Mouse (Mus musculus) limb, embryonic 15.5 days (tissue): Measurements from ENCODE around the gene Gm13090. TPM values are rescaled to one million over a fixed set of nuclear protein-coding genes. Genes with fewer than 3 reads are reported as not detected.

Experiments
- ATAC-seq: fragments of 200-750 bp; cut with Nextera tagmentation; 2 replicates; pipeline ENCODE4 v1.8.0; 2017; ENCODE audit warnings: low read depth, moderate TSS enrichment; ENCODE audit not compliant: insufficient number of reproducible peaks, low FRiP score, low TSS enrichment
- H3K27ac ChIP-seq: fragments of 300-500 bp; sonication (generic); 2 replicates; pipeline ENCODE4 v1.5.1; 2015; ENCODE audit warnings: moderate library complexity, mild to moderate bottlenecking, inconsistent platforms
- H3K27me3 ChIP-seq: fragments of 300-500 bp; sonication (generic); 2 replicates; pipeline ENCODE4 v1.6.1; 2015; ENCODE audit warnings: inconsistent platforms
- H3K36me3 ChIP-seq: fragments of 300-500 bp; sonication (generic); 2 replicates; pipeline ENCODE4 v1.6.1; 2015; ENCODE audit warnings: inconsistent platforms
- H3K4me1 ChIP-seq: fragments of 300-500 bp; sonication (generic); 2 replicates; pipeline ENCODE4 v1.6.1; 2015; ENCODE audit warnings: inconsistent platforms
- H3K4me2 ChIP-seq: fragments of 300-500 bp; sonication (generic); 2 replicates; pipeline ENCODE4 v1.6.1; 2015; ENCODE audit warnings: mild to moderate bottlenecking, inconsistent platforms
- H3K4me3 ChIP-seq: fragments of 300-500 bp; sonication (generic); 2 replicates; pipeline ENCODE4 v1.5.1; 2015; ENCODE audit warnings: mild to moderate bottlenecking, inconsistent platforms
- H3K9ac ChIP-seq: fragments of 300-500 bp; sonication (generic); 2 replicates; pipeline ENCODE4 v1.6.1; 2015; ENCODE audit warnings: inconsistent platforms
- H3K9me3 ChIP-seq: fragments of 300-500 bp; sonication (generic); 2 replicates; pipeline ENCODE4 v1.6.1; 2016; ENCODE audit warnings: inconsistent platforms
- WGBS: fragments of 180-500 bp; shearing (Covaris S2); methylation state at CpG from one replicate; pipeline ENCODE4 v1.1.7; 2015; 5-methylcytosine and 5-hydroxymethylcytosine counted together
- polyA plus RNA-seq: library from polyadenylated mRNA; unstranded; fragments of >200 nt; fragmentation: Nextera tagmentation; extraction: Ambion mirVana; gene quantifications from 2 replicates; pipeline ENCODE4 v1.2.1, GENCODE M21; 2015

The Gm13090 gene
- polyA plus RNA-seq, 1 experiment from 2014 or later: not detected

DNA sequence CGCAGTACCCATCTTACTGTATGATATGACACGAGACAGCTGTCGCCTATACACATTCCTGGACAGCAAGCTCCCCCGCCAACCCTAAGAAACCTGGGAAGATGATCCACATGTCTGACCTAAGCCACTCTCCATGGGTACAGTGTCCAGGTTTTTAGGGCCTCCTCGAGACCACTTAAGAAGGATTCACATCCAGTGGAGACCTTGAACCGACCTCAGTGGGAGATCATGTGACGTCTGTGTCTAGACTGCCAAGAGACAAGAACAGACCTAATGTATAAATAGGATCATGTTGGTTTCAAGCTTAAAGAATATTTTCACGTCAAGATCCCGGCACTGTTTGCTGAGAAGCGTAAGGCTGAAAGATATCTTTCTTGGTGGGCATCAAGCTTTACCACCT is 14.8 kb downstream of the Gm13090 start:
- Histone ChIP-seq H3K4me2 (no peak overlapping the region), H3K9me3 (no peaks in the 10 kb centered on the region), H3K9ac (no peak overlapping the region), H3K36me3 (no peaks in the 10 kb centered on the region), H3K4me3 (no peak overlapping the region), H3K27me3 (peaks cover 28% of the 10 kb centered on the region), H3K4me1 (peaks cover 14% of the 10 kb centered on the region), H3K27ac (no peak overlapping the region)
- no peak for ATAC-seq
- WGBS: 84% methylated on average over 10 of the region's 10 CpGs

DNA sequence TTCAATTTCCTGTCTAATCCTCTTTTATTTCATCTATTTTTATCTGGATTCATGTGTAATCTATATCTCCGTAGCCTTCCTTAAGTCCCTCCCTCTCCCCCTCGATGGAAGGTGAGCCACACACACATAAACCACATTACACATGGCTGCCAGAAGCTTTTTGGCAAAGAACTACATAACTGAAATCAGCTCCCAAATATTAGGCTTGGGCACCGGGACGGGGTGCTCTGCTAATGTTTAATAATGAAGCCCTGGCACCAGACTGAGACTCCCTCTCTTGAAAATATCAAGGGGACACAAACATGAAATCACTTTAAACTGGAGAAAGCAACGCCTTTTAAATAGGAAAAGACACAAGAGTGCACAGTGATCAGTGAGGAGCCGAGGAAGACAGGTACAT is 16.5 kb downstream of the Gm13090 start:
- Histone ChIP-seq H3K27me3 (peaks cover 45% of the 10 kb centered on the region), H3K36me3 (no peaks in the 10 kb centered on the region), H3K9ac (no peak overlapping the region), H3K4me2 (no peak overlapping the region), H3K9me3 (no peaks in the 10 kb centered on the region), H3K4me1 (peaks cover 14% of the 10 kb centered on the region), H3K27ac (no peak overlapping the region), H3K4me3 (no peak overlapping the region)
- 54% methylated on average over 6 of the region's 6 CpGs for WGBS
- ATAC-seq: no peak

DNA sequence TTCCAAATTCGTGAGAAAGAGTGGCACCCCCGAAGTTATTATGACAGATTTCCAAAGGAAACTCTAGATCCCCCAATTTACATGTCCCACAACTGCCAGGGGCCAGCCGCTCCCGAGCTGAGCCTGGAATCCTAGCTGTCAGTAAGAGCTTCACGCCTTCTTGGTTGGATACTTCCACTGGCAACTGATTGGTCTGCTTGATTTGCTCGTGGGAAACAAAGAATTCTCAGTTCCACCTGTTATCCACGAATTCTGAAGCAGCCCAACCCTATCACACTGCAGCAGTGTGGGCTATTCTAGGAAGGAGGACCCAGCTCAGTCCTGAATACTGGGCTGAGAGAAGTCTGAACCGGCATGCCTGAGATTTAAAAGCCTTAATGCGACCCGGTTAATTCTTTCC is 17.1 kb downstream of the Gm13090 start:
- Histone ChIP-seq H3K27me3 (peaks cover 49% of the 10 kb centered on the region), H3K4me1 (peaks cover 14% of the 10 kb centered on the region), H3K9ac (no peak overlapping the region), H3K4me3 (no peak overlapping the region), H3K27ac (no peak overlapping the region), H3K9me3 (no peaks in the 10 kb centered on the region), H3K4me2 (no peak overlapping the region), H3K36me3 (no peaks in the 10 kb centered on the region)
- no peak for ATAC-seq
- 40% methylated on average over 10 of the region's 10 CpGs for WGBS

DNA sequence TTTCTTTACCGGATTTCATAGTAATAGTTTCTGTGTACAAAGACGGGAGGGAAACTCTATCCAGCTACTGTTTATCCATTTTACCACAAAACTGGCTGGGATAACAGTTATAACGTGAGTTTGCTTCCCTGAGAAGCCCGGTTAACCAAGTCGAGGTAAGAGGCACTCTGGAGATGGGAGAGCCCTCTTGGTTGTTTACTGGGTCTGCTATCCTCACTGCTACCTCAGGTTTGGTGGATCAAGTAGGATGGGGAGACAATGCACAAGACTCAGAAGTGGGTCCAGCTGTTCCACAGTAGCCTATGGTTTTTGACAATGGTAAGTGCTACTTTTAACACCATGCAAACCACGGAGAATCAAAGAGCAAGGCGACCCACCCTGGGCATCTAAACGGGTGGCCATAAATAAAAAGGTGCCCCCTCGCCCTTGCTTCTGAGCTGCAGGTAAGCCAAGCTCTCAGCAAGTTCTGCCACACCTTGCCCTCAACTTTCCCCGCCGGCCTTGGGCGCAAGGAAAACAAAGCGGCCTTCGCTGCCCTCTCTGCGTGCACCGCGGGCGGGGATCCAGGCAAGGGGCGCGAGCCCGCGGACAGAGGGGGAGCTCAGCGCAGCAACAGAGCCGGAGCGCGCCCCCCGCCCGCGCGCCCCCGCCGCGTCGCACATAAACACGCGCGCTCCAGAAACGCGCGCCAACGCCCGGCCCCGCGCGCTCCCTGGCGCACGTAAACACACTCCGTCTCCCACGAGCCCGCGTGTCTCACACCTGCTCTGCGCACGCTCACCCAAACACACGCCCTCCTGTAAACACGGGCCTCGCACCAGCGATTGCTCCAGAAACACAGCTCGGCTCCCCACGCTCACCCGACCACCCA is 18.0 kb downstream of the Gm13090 start:
- Histone ChIP-seq H3K4me3 (peak overlapping the region; percentile 69), H3K27ac (no peak overlapping the region), H3K9me3 (no peaks in the 10 kb centered on the region), H3K4me2 (peak overlapping the region; percentile 99), H3K9ac (peak overlapping the region; percentile 44), H3K27me3 (peaks cover 53% of the 10 kb centered on the region), H3K36me3 (no peaks in the 10 kb centered on the region), H3K4me1 (peaks cover 14% of the 10 kb centered on the region)
- ATAC-seq: no peak
- 3% methylated on average over 59 of the region's 60 CpGs for WGBS

DNA sequence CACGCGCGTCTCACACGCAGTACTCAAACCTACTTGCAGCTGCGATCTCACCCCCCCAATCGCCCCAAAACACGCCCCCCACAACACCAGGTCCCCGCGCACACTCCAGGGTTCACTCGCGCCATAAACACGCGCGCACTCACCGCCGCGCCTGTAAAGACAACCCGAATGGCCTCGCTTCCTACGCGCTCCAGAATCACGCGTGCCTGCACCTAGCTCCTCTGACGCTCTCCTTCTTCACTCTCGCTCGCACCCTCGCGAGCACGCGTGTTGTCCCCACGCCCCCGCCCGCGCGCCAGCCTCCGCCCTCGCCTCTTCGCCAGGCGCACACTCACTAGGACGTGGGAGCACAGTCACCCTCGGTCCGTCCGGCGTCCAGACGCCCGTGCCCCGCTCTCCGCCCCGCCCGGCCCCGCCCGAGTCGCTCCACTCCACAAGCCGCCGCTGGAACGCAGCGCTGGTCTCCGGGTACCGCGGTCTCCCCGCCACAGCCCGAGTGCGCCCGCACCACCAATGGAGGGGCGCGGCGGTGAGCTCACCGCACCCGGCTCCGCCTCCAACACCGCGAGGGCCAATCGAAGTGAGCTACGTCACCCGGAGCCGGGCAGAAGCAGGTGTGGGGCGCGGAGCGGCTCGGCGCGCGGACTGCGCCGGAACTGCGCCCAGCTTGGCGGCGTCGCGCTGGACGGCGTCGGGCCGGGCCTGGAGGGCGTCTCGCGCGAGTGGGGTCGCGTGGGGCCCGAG is 18.8 kb downstream of the Gm13090 start:
- Histone ChIP-seq H3K27me3 (peaks cover 53% of the 10 kb centered on the region), H3K4me3 (peak overlapping the region; percentile 69), H3K36me3 (no peaks in the 10 kb centered on the region), H3K9ac (peak overlapping the region; percentile 44), H3K27ac (no peak overlapping the region), H3K4me1 (peaks cover 14% of the 10 kb centered on the region), H3K9me3 (no peaks in the 10 kb centered on the region), H3K4me2 (peak overlapping the region; percentile 99)
- peak; percentile 95 for ATAC-seq
- WGBS: under 1% methylated on average over 98 of the region's 101 CpGs

DNA sequence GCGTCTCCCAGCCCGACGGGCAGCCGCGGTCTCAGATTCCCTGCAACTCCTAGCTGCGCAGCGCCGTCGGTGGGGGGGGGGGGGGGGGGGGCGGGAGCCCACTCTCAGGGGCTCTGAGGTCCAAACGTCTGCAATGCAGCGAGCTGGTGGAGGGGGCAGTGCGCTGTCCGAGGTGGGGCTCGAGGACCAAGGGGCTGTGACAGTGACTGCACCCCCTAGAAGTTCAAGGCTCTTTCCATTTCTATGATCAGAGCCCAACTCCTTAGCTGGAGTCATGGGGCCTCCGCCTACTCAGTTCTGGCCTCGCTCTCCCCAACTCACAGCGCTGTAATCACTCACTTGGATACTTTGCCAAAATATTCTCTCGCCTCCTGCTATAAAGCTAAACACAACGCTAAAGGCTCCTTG is 19.5 kb downstream of the Gm13090 start:
- H3K36me3 ChIP-seq: no peaks in the 10 kb centered on the region
- H3K9ac ChIP-seq: peak overlapping the region; percentile 40
- WGBS: 3% methylated on average over 20 of the region's 20 CpGs
- peak overlapping the region; percentile 99 for H3K4me2 ChIP-seq
- ATAC-seq: no peak
- H3K9me3 ChIP-seq: no peaks in the 10 kb centered on the region
- peaks cover 14% of the 10 kb centered on the region for H3K4me1 ChIP-seq
- peak overlapping the region; percentile 69 for H3K4me3 ChIP-seq
- H3K27ac ChIP-seq: no peak overlapping the region
- H3K27me3 ChIP-seq: peaks cover 53% of the 10 kb centered on the region

DNA sequence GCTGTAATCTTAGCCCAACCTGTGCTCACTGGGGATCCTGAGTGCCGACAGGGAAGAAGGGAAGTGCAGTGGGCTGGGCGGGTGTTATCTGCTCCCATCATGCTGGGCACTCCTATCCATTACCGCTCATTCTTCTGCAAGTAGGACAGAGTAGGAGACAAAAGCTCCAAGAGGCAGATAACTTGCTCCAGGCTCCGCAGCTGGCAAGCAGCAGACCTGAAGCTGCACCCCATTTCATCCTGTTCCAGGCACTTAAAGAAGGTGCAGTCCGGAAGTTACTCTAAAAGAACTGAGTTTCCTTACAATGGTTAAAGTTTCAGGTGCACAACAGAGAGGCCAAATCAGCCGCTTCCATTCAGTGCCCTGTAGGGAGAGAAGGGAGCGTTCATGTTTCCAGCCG is 21.9 kb downstream of the Gm13090 start:
- Histone ChIP-seq H3K9ac (no peak overlapping the region), H3K9me3 (no peaks in the 10 kb centered on the region), H3K4me1 (peaks cover 14% of the 10 kb centered on the region), H3K4me2 (no peak overlapping the region), H3K4me3 (no peak overlapping the region), H3K27ac (no peak overlapping the region), H3K36me3 (no peaks in the 10 kb centered on the region), H3K27me3 (peaks cover 48% of the 10 kb centered on the region)
- WGBS: 65% methylated on average over 8 of the region's 8 CpGs
- no peak for ATAC-seq

DNA sequence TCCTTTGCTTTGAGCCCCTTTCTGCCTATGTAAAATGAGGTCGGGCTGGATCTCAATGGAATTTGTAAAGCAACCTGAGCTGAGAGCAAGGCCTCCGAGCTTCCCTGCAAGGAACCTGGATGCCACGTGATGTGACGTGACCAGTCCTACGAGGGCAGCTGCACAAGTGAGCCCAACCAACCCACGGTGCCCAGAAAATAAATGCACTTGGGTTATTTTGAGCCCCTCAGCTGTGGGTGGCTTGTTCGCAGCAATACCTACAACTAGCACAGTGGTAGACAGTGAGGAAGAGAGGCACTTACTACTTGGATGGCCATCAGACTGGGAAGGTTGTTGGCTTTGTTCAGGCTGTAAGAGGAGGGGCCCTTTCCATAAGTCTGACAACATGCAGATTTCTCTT is 25.2 kb downstream of the Gm13090 start:
- ATAC-seq: no peak

DNA sequence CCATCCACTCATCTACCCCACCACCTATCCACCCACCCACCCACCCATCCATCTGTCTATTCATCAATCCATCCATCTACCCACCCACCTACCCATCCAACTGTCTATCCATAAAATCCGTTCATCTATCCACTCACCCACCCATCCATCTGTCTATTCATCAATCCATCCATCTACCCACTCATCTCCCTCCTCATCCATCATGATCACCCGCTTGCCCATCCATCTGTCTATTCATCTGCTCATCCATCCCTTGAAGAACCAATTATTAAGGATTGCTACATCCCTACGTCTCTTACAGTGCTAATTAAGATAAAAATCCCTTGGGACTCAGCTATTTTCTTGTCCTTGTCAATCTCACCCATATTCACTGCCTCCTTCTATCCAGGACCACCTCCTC is 29.5 kb downstream of the Gm13090 start:
- H3K9me3 ChIP-seq: no peaks in the 10 kb centered on the region
- H3K27ac ChIP-seq: no peak overlapping the region
- no peaks in the 10 kb centered on the region for H3K36me3 ChIP-seq
- no peaks in the 10 kb centered on the region for H3K27me3 ChIP-seq
- H3K4me3 ChIP-seq: no peak overlapping the region
- no peak for ATAC-seq
- H3K9ac ChIP-seq: no peak overlapping the region
- H3K4me1 ChIP-seq: no peaks in the 10 kb centered on the region
- H3K4me2 ChIP-seq: no peak overlapping the region
- 86% methylated on average over 3 of the region's 3 CpGs for WGBS

More for the DNA sequence above, 25.2 kb downstream of the Gm13090 start:
- Histone ChIP-seq H3K36me3 (no peaks in the 10 kb centered on the region), H3K4me2 (no peak overlapping the region), H3K9ac (no peak overlapping the region), H3K27me3 (peaks cover 21% of the 10 kb centered on the region), H3K4me3 (no peak overlapping the region), H3K9me3 (no peaks in the 10 kb centered on the region), H3K27ac (no peak overlapping the region), H3K4me1 (no peaks in the 10 kb centered on the region)
- 83% methylated on average over 7 of the region's 7 CpGs for WGBS

DNA sequence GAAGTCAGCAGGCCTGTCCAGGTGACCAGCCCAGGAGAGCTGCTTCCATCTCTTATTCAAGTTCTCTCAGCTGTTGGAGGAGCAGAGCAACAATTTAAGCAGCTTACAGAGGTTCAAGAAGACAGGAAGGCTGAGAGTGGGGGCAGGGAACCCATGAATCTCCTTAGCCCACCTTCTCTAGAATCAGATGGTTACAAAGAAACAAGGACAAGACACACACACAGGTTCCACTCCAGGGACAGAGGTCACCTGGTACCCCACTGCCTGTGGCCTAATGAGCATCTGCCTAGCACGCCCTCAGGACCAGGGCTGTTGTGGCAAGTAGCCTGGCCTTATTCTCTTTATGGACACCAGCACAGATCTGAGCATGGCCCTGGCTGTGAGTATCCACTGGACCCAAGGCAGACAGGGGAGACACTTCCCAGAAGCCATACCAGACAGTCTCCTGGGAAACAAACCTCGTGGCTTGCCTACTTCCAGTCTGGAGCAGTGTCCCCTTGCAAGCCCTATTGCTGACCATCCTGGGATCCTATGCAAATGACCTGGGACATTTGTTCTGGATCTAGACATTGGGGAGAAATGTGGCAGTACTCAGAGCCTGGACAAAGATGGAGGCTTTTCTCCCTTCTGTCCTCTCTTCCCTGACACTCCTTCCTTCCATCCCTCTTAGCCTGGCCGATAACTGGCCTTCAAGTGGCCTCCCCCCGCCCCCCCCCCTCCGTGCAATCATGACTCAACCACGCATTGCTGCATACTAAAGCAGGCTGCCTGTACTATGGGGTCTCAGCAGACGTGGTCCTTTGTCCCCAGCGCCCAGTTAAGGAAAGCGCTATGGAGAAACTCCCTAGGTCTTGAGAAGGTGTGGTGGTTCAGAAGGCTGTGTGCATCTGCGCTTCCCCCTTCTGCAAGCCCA is 38.5 kb downstream of the Gm13090 start:
- H3K9ac ChIP-seq: peak overlapping the region; percentile 65
- no peak for ATAC-seq
- no peaks in the 10 kb centered on the region for H3K36me3 ChIP-seq
- H3K9me3 ChIP-seq: no peaks in the 10 kb centered on the region
- H3K4me2 ChIP-seq: peak overlapping the region; percentile 97
- peak overlapping the region; percentile 86 for H3K27ac ChIP-seq
- 11% methylated on average over 10 of the region's 10 CpGs for WGBS
- peaks cover 28% of the 10 kb centered on the region for H3K4me1 ChIP-seq
- peak overlapping the region; percentile 63 for H3K4me3 ChIP-seq
- H3K27me3 ChIP-seq: no peaks in the 10 kb centered on the region

DNA sequence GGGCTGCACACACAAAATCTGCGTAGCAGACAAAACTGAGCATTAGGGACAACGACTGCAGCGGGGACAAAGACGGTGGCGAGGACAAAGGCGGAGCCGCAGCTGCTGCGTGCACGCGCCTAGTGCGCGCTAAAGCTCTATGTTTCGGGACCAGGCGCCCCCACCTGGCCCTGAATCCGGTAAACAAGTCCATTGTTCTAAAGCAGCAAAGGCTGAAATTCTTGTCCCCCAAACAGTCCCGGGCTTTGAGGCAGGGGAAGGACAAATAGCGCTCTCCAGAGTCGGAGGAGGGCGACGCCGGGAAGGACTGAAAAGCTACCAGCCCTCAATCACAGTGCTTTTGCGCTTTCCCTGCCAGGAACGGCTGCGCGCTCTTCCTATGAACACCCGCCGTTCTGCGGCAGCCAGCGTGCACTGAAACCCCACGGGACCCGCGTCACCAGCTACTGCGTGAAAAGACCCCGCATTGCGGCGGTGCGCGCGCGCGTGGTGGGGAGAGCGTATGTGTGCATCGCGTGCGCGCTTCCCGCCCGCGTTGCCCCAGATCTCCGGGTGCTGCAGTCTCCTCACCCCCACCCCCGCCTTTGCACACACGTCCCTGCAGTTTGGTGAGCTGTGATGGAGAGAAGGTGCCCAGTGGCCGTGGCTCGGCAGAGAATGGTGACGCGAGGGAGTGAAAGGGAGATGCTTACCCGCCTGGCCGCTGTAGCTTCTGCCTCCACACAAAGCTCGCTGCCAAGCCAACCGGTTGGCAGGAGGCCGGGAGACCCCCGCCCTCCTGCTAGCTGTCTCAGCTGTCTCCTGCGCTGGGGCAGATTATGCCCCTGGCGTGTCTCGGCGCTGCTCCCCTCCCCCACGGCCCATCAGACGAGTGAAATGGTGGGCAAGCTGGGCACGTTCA is 39.5 kb downstream of the Gm13090 start:
- Histone ChIP-seq H3K27me3 (no peaks in the 10 kb centered on the region), H3K27ac (peak overlapping the region; percentile 86), H3K36me3 (no peaks in the 10 kb centered on the region), H3K9me3 (no peaks in the 10 kb centered on the region), H3K9ac (peak overlapping the region; percentile 65), H3K4me1 (peaks cover 28% of the 10 kb centered on the region), H3K4me3 (peak overlapping the region; percentile 63), H3K4me2 (peak overlapping the region; percentile 97)
- WGBS: under 1% methylated on average over 68 of the region's 69 CpGs
- ATAC-seq: no peak
